Mouse (Mus musculus): ENCODE results near the gene Itm2b. TPM values are rescaled to one million over a fixed set of nuclear protein-coding genes. Genes with fewer than 3 reads are reported as not detected.

Itm2b gene
- polyA plus RNA-seq, 1 experiment from 2014 or later = 702 TPM

DNA sequence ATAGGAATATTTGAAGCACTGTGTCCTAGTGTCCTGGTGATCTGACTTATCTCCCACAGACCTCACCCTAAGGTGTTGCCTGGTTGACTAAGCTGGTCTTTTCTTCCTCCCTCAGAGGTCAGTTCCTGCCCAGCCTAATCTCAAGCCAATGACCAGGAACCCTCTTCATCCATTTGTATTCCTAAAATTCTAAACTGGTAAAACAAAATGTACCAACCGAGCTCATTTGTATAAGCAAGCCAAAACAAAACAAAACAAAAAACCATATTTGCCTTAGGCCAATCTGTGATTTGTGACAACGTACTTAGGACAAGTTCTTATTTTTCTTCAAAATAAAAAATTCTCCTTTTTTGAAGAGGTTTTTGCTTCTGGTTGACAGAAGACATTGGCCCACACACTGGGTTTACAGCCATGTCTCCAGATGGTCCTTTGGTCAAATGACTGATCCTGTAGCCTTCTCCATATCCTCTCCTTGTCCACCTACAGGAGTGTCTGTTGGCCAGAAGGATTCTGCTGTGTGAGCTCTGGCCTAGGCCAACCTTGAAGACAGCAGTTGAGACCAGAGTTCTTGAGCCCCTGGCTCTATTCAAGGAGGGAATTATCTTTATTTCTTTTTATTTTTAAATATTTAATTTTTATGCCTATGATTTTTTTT lies 758 bp upstream of the Itm2b start:
- peak overlapping the region; percentile 45 for H3K4me2 ChIP-seq (ENCODE audit: low read depth, low read length)
- no peak overlapping the region for H3K9ac ChIP-seq (ENCODE audit: low read depth, low read length)
- H3K4me3 ChIP-seq (ENCODE audit: low read length) = no peak overlapping the region; the same call in 1 of the 2 replicates
- peak; percentile 76 for ATAC-seq
- H3K27ac ChIP-seq (ENCODE audit: low read length) = peak overlapping the region; percentile 98
- H3K9me3 ChIP-seq (ENCODE audit: control insufficient read depth, low read length) = no peaks in the 10 kb centered on the region
- H3K36me3 ChIP-seq (ENCODE audit: control insufficient read depth, insufficient read depth, low read length) = no peaks in the 10 kb centered on the region
- WGBS = 83% methylated on average over 2 of the region's 2 CpGs
- no peaks in the 10 kb centered on the region for H3K27me3 ChIP-seq (replicated peaks; ENCODE audit: control insufficient read depth, insufficient read depth, low read length)
- peaks cover 22% of the 10 kb centered on the region for H3K4me1 ChIP-seq (ENCODE audit: control insufficient read depth, insufficient read depth, low read length)

DNA sequence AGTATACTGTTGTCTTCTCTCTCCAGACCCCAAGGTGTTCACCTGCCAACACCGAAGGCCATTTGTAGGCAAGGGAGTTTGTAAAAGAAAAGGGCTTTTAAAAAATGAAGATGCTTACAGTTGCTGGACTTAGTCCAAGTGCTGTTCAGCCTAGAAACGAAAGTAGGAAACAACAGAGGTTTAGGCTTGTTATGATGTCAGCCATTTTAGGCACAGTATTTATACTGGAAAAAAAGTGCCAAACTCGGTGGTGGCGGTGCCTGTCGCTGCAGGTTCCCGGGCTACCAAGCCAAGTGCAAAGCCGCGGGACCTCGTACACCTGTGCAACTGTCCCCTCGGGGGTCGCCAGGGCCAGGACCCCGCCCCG lies 560 bp downstream of the Itm2b start:
- Histone ChIP-seq H3K9ac (ENCODE audit: low read depth, low read length) (peak overlapping the region; percentile 98), H3K4me1 (ENCODE audit: control insufficient read depth, insufficient read depth, low read length) (peaks cover 22% of the 10 kb centered on the region), H3K27me3 (replicated peaks; ENCODE audit: control insufficient read depth, insufficient read depth, low read length) (no peaks in the 10 kb centered on the region), H3K36me3 (ENCODE audit: control insufficient read depth, insufficient read depth, low read length) (0 out of 2 replicates have a peak, but pooled peaks cover 2% of the 10 kb centered on the region), H3K9me3 (ENCODE audit: control insufficient read depth, low read length) (no peaks in the 10 kb centered on the region), H3K27ac (ENCODE audit: low read length) (peak overlapping the region; percentile 98), H3K4me2 (ENCODE audit: low read depth, low read length) (peak overlapping the region; percentile 66), H3K4me3 (ENCODE audit: low read length) (peak overlapping the region; percentile 87)
- under 1% methylated on average over 13 of the region's 13 CpGs for WGBS
- peak; percentile 52 for ATAC-seq

DNA sequence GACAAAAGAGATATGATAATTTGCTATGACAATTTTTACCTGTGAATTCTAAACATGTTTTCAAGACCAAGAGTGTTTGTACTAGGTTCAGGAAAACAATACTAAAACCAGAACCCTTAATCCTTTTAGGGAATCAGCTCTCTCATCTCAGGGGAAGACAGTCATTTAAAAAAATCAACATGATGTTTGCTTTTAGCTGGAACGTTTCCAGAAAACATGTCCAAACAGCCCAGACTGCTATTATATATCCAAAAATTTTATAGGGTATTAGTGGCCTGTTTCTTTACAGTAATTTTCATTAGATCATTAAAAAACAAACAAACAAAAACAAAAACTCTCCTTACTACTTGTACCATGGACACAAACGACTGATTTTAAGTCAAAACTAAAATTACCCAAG lies 1.3 kb downstream of the Itm2b start:
- no peak overlapping the region for H3K27ac ChIP-seq (ENCODE audit: low read length)
- peak overlapping the region; percentile 33 for H3K4me3 ChIP-seq (ENCODE audit: low read length)
- no peaks in the 10 kb centered on the region for H3K9me3 ChIP-seq (ENCODE audit: control insufficient read depth, low read length)
- H3K36me3 ChIP-seq (ENCODE audit: control insufficient read depth, insufficient read depth, low read length) = 0 out of 2 replicates have a peak, but pooled peaks cover 2% of the 10 kb centered on the region
- WGBS = 13% methylated on average over 2 of the region's 2 CpGs
- no peak for ATAC-seq
- H3K27me3 ChIP-seq (replicated peaks; ENCODE audit: control insufficient read depth, insufficient read depth, low read length) = no peaks in the 10 kb centered on the region
- peaks cover 21% of the 10 kb centered on the region for H3K4me1 ChIP-seq (ENCODE audit: control insufficient read depth, insufficient read depth, low read length)
- H3K4me2 ChIP-seq (ENCODE audit: low read depth, low read length) = peak overlapping the region; percentile 66
- no peak overlapping the region for H3K9ac ChIP-seq (ENCODE audit: low read depth, low read length)

DNA sequence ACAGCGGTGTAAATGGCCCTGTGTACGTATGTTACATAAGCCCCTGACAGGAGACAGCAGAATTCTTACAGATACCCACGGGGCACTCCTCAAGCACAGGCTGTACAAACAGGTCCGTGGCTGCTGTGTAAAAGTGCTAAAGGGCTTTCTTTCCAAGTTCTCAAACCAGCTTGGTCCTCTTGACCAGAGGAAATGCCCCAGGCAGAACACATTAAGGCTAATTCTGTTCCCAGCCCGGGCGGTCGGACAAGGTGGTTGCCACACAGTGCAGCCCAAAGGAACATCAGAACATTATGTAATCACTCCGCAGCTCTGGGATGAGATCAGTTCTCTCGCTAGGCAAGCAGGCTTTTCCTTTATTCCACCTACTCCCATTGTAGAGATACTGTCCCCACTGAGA lies 2.4 kb downstream of the Itm2b start:
- Histone ChIP-seq H3K9me3 (ENCODE audit: control insufficient read depth, low read length) (no peaks in the 10 kb centered on the region), H3K27ac (ENCODE audit: low read length) (no peak overlapping the region), H3K4me3 (ENCODE audit: low read length) (peak overlapping the region; percentile 17), H3K36me3 (ENCODE audit: control insufficient read depth, insufficient read depth, low read length) (0 out of 2 replicates have a peak, but pooled peaks cover 2% of the 10 kb centered on the region), H3K4me1 (ENCODE audit: control insufficient read depth, insufficient read depth, low read length) (peaks cover 17% of the 10 kb centered on the region), H3K4me2 (ENCODE audit: low read depth, low read length) (peak overlapping the region; percentile 38), H3K27me3 (replicated peaks; ENCODE audit: control insufficient read depth, insufficient read depth, low read length) (no peaks in the 10 kb centered on the region), H3K9ac (ENCODE audit: low read depth, low read length) (peak overlapping the region; percentile 31; the same call in 1 of the 2 replicates)
- WGBS = 55% methylated on average over 9 of the region's 9 CpGs
- ATAC-seq = no peak

DNA sequence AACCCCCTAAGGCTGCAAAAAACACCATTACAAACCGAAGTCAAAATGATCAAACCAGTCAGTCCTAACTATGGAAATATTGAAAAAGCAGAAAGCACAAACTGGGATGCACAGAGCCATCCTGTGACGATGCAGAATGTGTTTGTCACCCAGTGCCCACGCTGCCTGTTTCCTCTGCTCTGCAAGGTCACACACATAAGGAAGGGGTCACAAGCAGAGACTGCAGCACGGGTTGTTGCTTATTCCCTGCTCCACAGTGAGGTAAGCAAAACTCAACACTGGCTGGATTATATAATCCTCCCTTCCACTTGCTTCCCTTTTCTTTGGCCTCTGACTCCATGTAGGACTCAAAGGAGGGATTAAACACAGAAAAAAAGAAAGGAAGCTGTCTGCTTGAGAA lies 3.5 kb downstream of the Itm2b start:
- Histone ChIP-seq H3K27me3 (replicated peaks; ENCODE audit: control insufficient read depth, insufficient read depth, low read length) (no peaks in the 10 kb centered on the region), H3K9ac (ENCODE audit: low read depth, low read length) (no peak overlapping the region), H3K4me3 (ENCODE audit: low read length) (no peak overlapping the region), H3K4me2 (ENCODE audit: low read depth, low read length) (no peak overlapping the region), H3K27ac (ENCODE audit: low read length) (no peak overlapping the region), H3K9me3 (ENCODE audit: control insufficient read depth, low read length) (no peaks in the 10 kb centered on the region), H3K4me1 (ENCODE audit: control insufficient read depth, insufficient read depth, low read length) (peaks cover 25% of the 10 kb centered on the region), H3K36me3 (ENCODE audit: control insufficient read depth, insufficient read depth, low read length) (0 out of 2 replicates have a peak, but pooled peaks cover 2% of the 10 kb centered on the region)
- 77% methylated on average over 4 of the region's 4 CpGs for WGBS
- ATAC-seq = no peak

DNA sequence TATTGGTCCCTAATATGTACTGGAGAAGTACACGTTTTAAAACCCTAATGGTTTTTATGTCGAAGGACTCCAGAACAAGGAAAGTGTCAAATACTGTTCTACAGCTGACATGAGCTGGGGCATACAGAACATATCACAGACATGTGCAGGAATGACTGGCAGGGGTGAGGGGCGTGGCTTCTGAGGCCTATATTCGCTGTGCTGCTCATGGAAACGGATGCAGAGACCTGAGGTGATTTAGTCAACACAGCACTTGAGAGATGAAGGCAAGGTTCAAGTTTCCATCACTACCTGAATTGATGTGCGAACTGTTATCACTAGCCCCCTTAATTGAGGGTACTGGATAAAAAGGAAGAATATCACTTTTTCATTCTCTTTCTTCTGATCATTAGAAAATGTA lies 7.3 kb downstream of the Itm2b start:
- Histone ChIP-seq H3K4me2 (ENCODE audit: low read depth, low read length) (no peak overlapping the region), H3K27ac (ENCODE audit: low read length) (no peak overlapping the region), H3K9ac (ENCODE audit: low read depth, low read length) (no peak overlapping the region), H3K4me3 (ENCODE audit: low read length) (no peak overlapping the region), H3K9me3 (ENCODE audit: control insufficient read depth, low read length) (no peaks in the 10 kb centered on the region), H3K4me1 (ENCODE audit: control insufficient read depth, insufficient read depth, low read length) (peaks cover 41% of the 10 kb centered on the region), H3K27me3 (replicated peaks; ENCODE audit: control insufficient read depth, insufficient read depth, low read length) (no peaks in the 10 kb centered on the region), H3K36me3 (ENCODE audit: control insufficient read depth, insufficient read depth, low read length) (peaks cover 4% of the 10 kb centered on the region; the same call in 1 of the 2 replicates)
- ATAC-seq = no peak
- WGBS = 82% methylated on average over 6 of the region's 6 CpGs

DNA sequence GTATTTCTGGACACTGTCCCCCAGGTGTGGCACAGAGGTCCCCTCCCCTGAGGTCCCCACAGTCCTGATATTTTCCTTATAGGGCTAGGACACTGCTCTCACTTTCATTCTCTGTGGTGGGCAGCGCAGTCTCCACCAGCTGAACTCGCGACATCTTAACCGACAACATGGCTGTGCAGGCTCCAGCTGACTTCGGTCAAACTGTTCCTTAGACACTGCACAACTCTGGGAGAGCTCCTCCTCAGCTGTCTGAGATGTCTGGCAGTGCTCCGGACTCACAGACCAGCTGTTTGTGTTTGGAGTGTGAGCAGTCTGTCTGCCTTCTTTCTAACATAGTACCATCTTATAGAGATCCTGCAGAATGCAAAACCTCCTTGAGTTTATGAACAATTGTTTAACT lies 8.2 kb downstream of the Itm2b start:
- WGBS = 56% methylated on average over 6 of the region's 6 CpGs
- ATAC-seq = peak; percentile 54
- no peaks in the 10 kb centered on the region for H3K9me3 ChIP-seq (ENCODE audit: control insufficient read depth, low read length)
- peaks cover 34% of the 10 kb centered on the region for H3K4me1 ChIP-seq (ENCODE audit: control insufficient read depth, insufficient read depth, low read length)
- H3K36me3 ChIP-seq (ENCODE audit: control insufficient read depth, insufficient read depth, low read length) = peaks cover 4% of the 10 kb centered on the region; the same call in 1 of the 2 replicates
- H3K4me3 ChIP-seq (ENCODE audit: low read length) = no peak overlapping the region
- H3K4me2 ChIP-seq (ENCODE audit: low read depth, low read length) = no peak overlapping the region
- no peaks in the 10 kb centered on the region for H3K27me3 ChIP-seq (replicated peaks; ENCODE audit: control insufficient read depth, insufficient read depth, low read length)
- H3K27ac ChIP-seq (ENCODE audit: low read length) = peak overlapping the region; percentile 38; the same call in 1 of the 2 replicates
- no peak overlapping the region for H3K9ac ChIP-seq (ENCODE audit: low read depth, low read length)

DNA sequence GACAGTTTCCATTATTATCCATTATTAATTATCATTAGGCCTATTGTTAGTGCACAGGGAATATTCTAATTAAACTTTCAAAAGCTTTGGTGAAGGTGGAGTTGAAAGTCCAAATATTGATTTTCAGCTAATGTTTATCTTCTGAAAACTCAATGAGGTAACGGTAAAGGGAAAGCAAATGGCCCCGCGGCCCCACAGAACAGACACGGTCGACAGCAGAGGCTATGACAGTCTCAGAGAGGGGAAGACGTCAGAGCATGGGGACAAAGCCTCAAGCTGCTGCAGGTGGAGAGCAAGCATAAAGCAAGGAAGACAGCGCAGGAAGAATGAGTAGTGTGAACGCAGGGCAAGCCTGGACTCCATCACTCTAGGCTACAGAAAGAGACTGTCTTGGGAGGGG lies 9.2 kb downstream of the Itm2b start:
- Histone ChIP-seq H3K4me2 (ENCODE audit: low read depth, low read length) (no peak overlapping the region), H3K4me3 (ENCODE audit: low read length) (no peak overlapping the region), H3K9me3 (ENCODE audit: control insufficient read depth, low read length) (no peaks in the 10 kb centered on the region), H3K9ac (ENCODE audit: low read depth, low read length) (no peak overlapping the region), H3K27me3 (replicated peaks; ENCODE audit: control insufficient read depth, insufficient read depth, low read length) (no peaks in the 10 kb centered on the region), H3K4me1 (ENCODE audit: control insufficient read depth, insufficient read depth, low read length) (peaks cover 37% of the 10 kb centered on the region), H3K36me3 (ENCODE audit: control insufficient read depth, insufficient read depth, low read length) (peaks cover 7% of the 10 kb centered on the region; the same call in 1 of the 2 replicates), H3K27ac (ENCODE audit: low read length) (no peak overlapping the region)
- no peak for ATAC-seq
- 45% methylated on average over 6 of the region's 8 CpGs for WGBS

DNA sequence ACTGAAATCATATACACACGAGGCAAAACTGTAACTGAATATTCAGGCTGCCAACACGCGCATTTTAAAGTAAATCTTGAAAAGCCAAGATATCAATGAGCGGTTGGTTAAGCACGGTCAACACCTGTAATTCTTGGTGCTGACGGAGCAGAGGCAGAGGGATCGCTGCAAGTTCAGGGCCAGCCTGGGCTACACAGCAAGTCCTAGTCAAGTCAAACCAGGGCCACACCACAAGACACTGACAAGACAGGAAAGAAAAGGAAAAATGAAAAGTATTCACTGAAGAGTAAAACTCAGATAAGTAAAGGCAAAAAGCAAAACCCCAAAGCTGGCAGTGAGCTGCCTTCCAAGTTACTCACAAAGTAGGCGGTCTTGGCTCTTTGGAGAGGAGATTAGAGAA lies 9.6 kb downstream of the Itm2b start:
- Histone ChIP-seq H3K36me3 (ENCODE audit: control insufficient read depth, insufficient read depth, low read length) (peaks cover 7% of the 10 kb centered on the region; the same call in 1 of the 2 replicates), H3K4me2 (ENCODE audit: low read depth, low read length) (no peak overlapping the region)

More for the DNA sequence above, 9.6 kb downstream of the Itm2b start:
- no peak overlapping the region for H3K4me3 ChIP-seq (ENCODE audit: low read length)
- WGBS = 90% methylated on average over 8 of the region's 8 CpGs
- no peaks in the 10 kb centered on the region for H3K27me3 ChIP-seq (replicated peaks; ENCODE audit: control insufficient read depth, insufficient read depth, low read length)
- no peak overlapping the region for H3K9ac ChIP-seq (ENCODE audit: low read depth, low read length)
- no peak for ATAC-seq
- peak overlapping the region; percentile 26 for H3K27ac ChIP-seq (ENCODE audit: low read length)
- H3K9me3 ChIP-seq (ENCODE audit: control insufficient read depth, low read length) = no peaks in the 10 kb centered on the region
- peaks cover 41% of the 10 kb centered on the region for H3K4me1 ChIP-seq (ENCODE audit: control insufficient read depth, insufficient read depth, low read length)
